Mouse (Mus musculus) liver, postnatal 0 days (tissue): ENCODE results near the gene Ralgapa2.

Experiments used
- CTCF ChIP-seq: sonication (generic); IDR thresholded peaks from 2 replicates; pipeline ENCODE4 v1.5.1; 2016; ENCODE audit warnings: antibody characterized with exemption, low read depth
- EP300 ChIP-seq: IDR thresholded peaks from 2 replicates; pipeline ENCODE4 v1.6.1; 2016; ENCODE audit warnings: antibody characterized with exemption, low read depth, mild to moderate bottlenecking

- TF ChIP-seq CTCF = no peak
- no peak for TF ChIP-seq EP300
These were observed 164.2 kb downstream of the Ralgapa2 start for GRCm38 (mm10) chr2:146347942-146348341.
